Mouse (Mus musculus): Measurements from ENCODE around the gene Pmel.

DNA sequence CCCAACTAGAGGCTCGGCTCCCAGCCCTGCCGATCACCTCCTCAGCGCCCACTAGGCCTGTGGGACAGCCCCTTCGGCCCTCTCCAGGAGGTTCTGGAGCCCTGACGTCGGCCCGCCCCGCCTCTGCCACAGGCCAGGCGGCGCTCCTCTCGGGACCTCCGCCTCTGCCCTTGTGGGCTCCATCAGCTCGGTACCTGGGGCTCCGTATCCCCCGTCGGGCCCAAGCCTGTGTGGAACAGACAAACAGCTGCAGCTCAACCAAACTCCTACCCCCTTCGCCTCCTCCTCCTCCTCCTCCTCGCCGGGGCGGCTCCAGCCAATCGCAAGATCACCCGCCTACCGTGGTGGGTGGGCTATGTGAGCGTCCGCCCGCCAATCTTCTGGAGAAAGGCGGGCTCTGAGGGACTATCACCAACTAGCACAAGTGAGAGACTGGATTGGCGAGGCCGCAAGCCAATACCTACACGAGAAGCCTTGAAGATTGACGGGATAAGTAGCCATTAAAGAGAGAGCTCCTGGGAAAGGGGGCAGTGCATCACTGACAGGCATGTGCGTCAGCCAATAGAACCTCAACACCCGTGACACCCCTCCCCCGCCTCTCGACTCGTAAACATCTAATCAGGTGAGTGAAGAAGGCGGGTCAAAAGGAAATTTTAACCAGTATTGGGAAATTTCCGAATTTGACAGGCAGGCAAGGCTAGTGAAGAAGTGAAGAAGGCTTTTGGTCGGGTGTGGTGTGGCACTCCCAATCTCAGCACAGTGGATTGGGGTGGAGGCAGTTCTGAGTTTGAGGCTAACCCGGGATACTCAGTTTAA lies 7.8 kb upstream of the Pmel start, which contains the start of gene Rab5b:
- TF ChIP-seq EP300 (IDR thresholded peaks at IDR 0.05; ENCODE audit: low read length), result no peak
- no peak for TF ChIP-seq CTCF (conservative IDR thresholded peaks at IDR 0.05 in 1 of 2, IDR thresholded peaks at IDR 0.05 in 1 of 2; ENCODE audit: low read depth in 2 of 2, low read length in 2 of 2)
- TF ChIP-seq MAZ (IDR thresholded peaks at IDR 0.05; ENCODE audit: low read depth, low read length), result peak; percentile 93
- peak; percentile 49; the same call in 1 of the 2 replicates for TF ChIP-seq MEF2A (IDR thresholded peaks at IDR 0.05; ENCODE audit: borderline replicate concordance, low read depth, low read length)
- peak; percentile 45 for TF ChIP-seq SIN3A (IDR thresholded peaks at IDR 0.05; ENCODE audit: low read length)
- peak; percentile 77 for TF ChIP-seq BHLHE40 (IDR thresholded peaks at IDR 0.05; ENCODE audit: low read depth, low read length)
- peak; percentile 99 for TF ChIP-seq CHD2 (IDR thresholded peaks at IDR 0.05; ENCODE audit: low read length)
- TF ChIP-seq POLR2AphosphoS2 (IDR thresholded peaks at IDR 0.05; ENCODE audit: low read depth, low read length), result peak; percentile 77; the same call in 1 of the 2 replicates
- peak; percentile 88 for TF ChIP-seq POLR2A (IDR thresholded peaks at IDR 0.05; ENCODE audit: low read depth, low read length)
